Mouse (Mus musculus): Measurements from ENCODE around the gene Pgap2.

DNA sequence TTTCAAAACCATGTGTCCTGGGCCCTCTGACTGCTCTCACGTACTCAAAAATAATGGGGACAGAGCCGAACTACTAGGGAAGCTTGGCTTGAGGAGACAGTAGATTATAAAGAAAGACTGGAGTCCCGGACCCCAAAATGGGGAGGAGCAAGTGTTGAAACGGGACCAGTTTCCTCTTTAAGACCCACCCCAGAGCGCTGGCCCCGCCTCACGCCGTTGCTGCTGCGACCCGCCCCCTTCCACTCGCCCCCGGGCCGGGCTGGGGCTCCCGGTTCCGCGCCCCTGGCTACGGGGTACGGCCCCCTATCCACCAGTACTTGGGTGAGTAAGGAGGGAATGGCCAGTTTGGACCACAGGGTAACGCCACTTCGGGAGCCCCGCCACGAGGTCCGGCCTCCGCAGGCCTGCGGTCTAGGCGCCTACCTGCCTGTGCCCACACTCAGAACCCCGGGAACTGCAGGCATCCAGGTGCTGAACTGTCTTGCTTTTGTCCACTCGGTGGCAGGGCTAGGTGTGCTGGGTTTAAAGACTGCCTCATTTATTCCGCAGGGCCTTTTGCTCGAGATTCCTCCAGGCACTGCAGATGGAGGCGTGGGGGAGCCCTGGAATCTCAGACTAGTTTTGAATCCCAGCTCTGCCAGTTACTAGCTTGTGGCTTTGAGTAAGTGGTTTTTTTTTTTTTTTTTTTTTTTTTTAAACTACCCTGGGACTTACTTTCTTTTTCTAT lies 13.0 kb downstream of the Pgap2 start:
- TF ChIP-seq CTCF (IDR thresholded peaks at IDR 0.05; ENCODE audit: low read depth, low read length) (no peak), POLR2A (IDR thresholded peaks at IDR 0.05; ENCODE audit: insufficient read depth, low read length) (no peak)
